Mouse (Mus musculus) heart, embryonic 11.5 days (tissue): ENCODE measurements around the gene Abcb11. TPM values are rescaled to one million over a fixed set of nuclear protein-coding genes. Genes with fewer than 3 reads are reported as not detected.
A peak's percentile ranks its signal among the peaks of the same experiment; 100 is the strongest.
"Not testable (repeated sequence)": the region's sequence is repeated elsewhere in the genome, so short reads cannot be mapped to it uniquely, and the experiment has no call there.

Experiments used
- ATAC-seq: fragments of 200-750 bp; cut with Nextera tagmentation; replicated peaks from 2 replicates; pipeline ENCODE4 v1.8.0; 2017; ENCODE audit warnings: moderate library complexity; ENCODE audit not compliant: insufficient number of reproducible peaks, low FRiP score, low TSS enrichment
- H3K27ac ChIP-seq: fragments of 300-500 bp; sonication (generic); 2 replicates; pipeline ENCODE4 v1.5.1; 2014; ENCODE audit warnings: mild to moderate bottlenecking, low read depth, low read length
- H3K27me3 ChIP-seq: fragments of 300-500 bp; sonication (generic); 2 replicates; pipeline ENCODE4 v1.6.1; 2014; ENCODE audit warnings: mild to moderate bottlenecking, low read length, mixed read lengths; ENCODE audit not compliant: control insufficient read depth, insufficient read depth
- H3K36me3 ChIP-seq: fragments of 300-500 bp; sonication (generic); 2 replicates; pipeline ENCODE4 v1.6.1; 2014; ENCODE audit warnings: mild to moderate bottlenecking, low read length, moderate library complexity, mixed read lengths; ENCODE audit not compliant: control insufficient read depth, insufficient read depth
- H3K4me1 ChIP-seq: fragments of 300-500 bp; sonication (generic); 2 replicates; pipeline ENCODE4 v1.6.1; 2014; ENCODE audit warnings: low read length; ENCODE audit not compliant: control insufficient read depth, insufficient read depth
- H3K4me2 ChIP-seq: fragments of 300-500 bp; sonication (generic); 2 replicates; pipeline ENCODE4 v1.6.1; 2014; ENCODE audit warnings: mild to moderate bottlenecking, moderate library complexity
- H3K4me3 ChIP-seq: fragments of 300-500 bp; sonication (generic); 2 replicates; pipeline ENCODE4 v1.5.1; 2014; ENCODE audit warnings: low read depth, low read length
- H3K9ac ChIP-seq: fragments of 300-500 bp; sonication (generic); 2 replicates; pipeline ENCODE4 v1.6.1; 2014; ENCODE audit warnings: mild to moderate bottlenecking, low read depth, low read length, moderate library complexity
- H3K9me3 ChIP-seq: fragments of 300-500 bp; sonication (generic); replicated peaks from 2 replicates; pipeline ENCODE4 v1.6.1; 2016; ENCODE audit warnings: low read length; ENCODE audit not compliant: control insufficient read depth
- whole genome bisulfite sequencing: fragments of 180-500 bp; shearing (Covaris S2); extraction: QIAGEN DNeasy Blood & Tissue Kit; methylation state at CpG from one replicate; pipeline ENCODE4 v1.1.7; 2014; ENCODE audit not compliant: insufficient replicate concordance; 5-methylcytosine and 5-hydroxymethylcytosine counted together
- polyA plus RNA-seq: library from polyadenylated mRNA; unstranded; fragments of >200 nt; fragmentation: Nextera tagmentation; extraction: Ambion mirVana; gene quantifications from 2 replicates; pipeline ENCODE4 v1.2.1, GENCODE M21; 2014

Abcb11 gene
- polyA plus RNA-seq, 1 experiment from 2014 or later, result not detected

DNA sequence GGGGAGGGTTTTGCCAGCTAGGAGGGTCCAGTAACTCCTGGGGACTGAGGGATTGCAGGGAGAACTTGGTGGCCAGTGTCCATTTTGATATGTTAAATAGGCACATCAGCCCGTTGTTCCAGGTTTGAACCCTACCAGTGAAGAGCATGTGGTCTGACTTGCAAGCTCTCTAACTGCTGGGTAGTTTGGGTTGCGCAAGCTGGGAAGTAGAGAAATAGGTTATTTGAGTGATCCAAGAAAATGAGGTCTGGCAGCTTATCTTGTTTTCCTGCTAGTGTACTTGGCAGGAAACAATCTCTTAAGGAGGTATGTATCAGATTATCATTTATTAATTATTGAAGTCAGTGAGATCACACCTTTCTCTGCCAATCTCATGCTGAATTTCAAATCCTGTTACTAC is 22.4 kb upstream of the Abcb11 start:
- no peaks in the 10 kb centered on the region for H3K27me3 ChIP-seq
- H3K4me3 ChIP-seq, result no peak overlapping the region
- H3K9ac ChIP-seq, result no peak overlapping the region
- H3K4me2 ChIP-seq, result no peak overlapping the region
- no peak for ATAC-seq
- H3K4me1 ChIP-seq, result no peaks in the 10 kb centered on the region
- 82% methylated on average over 2 of the region's 2 CpGs for WGBS
- H3K9me3 ChIP-seq, result no peaks in the 10 kb centered on the region
- no peak overlapping the region for H3K27ac ChIP-seq
- no peaks in the 10 kb centered on the region for H3K36me3 ChIP-seq

GRCm38 (mm10) chr2:69355402-69355801 is 13.0 kb upstream of the Abcb11 start:
- not testable (repeated sequence) for H3K9ac ChIP-seq, H3K27ac ChIP-seq, H3K4me3 ChIP-seq, H3K27me3 ChIP-seq, H3K4me2 ChIP-seq, H3K4me1 ChIP-seq, H3K9me3 ChIP-seq, H3K36me3 ChIP-seq
- ATAC-seq, result peak; percentile 100

- 86% methylated on average over 6 of the region's 6 CpGs for WGBS
- no peak overlapping the region for H3K4me3 ChIP-seq
- no peaks in the 10 kb centered on the region for H3K27me3 ChIP-seq
- no peaks in the 10 kb centered on the region for H3K36me3 ChIP-seq
- H3K27ac ChIP-seq, result no peak overlapping the region
- no peaks in the 10 kb centered on the region for H3K9me3 ChIP-seq
- ATAC-seq, result no peak
- H3K9ac ChIP-seq, result no peak overlapping the region
- H3K4me2 ChIP-seq, result no peak overlapping the region
- H3K4me1 ChIP-seq, result no peaks in the 10 kb centered on the region
Observed at GRCm38 (mm10) chr2:69341506-69341905, 910 bp downstream of the Abcb11 start.

DNA sequence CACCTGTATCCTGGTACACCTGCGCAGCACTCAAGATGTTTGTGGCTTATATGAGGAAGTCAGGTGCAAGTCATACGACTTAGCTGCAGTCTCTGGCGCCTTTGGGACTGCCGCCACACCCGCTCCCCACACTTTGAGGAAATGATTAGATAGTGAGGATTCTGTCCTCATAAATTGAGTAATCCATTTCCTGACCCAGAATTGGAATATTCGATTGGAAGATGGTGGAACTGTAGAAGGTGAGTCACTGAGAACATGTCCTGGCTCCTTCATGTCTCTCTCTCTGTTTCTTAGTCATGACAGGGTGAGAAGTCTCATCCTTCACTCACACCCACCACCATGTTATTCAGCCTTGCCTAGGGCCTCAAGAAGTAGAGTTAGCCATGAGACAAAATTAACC is 10.9 kb downstream of the Abcb11 start:
- not testable (repeated sequence) for H3K4me3 ChIP-seq, H3K9ac ChIP-seq, H3K9me3 ChIP-seq, H3K27ac ChIP-seq, H3K36me3 ChIP-seq, H3K27me3 ChIP-seq, H3K4me1 ChIP-seq, ATAC-seq, H3K4me2 ChIP-seq
- WGBS, result 72% methylated on average over 5 of the region's 6 CpGs

GRCm38 (mm10) chr2:69328509-69329163 is 13.8 kb downstream of the Abcb11 start:
- ATAC-seq, result no peak
- Histone ChIP-seq H3K9me3 (no peaks in the 10 kb centered on the region), H3K27me3 (no peaks in the 10 kb centered on the region), H3K4me3 (no peak overlapping the region), H3K4me2 (no peak overlapping the region), H3K36me3 (no peaks in the 10 kb centered on the region), H3K9ac (no peak overlapping the region), H3K4me1 (no peaks in the 10 kb centered on the region), H3K27ac (no peak overlapping the region)
- 73% methylated on average over 5 of the region's 5 CpGs for WGBS

DNA sequence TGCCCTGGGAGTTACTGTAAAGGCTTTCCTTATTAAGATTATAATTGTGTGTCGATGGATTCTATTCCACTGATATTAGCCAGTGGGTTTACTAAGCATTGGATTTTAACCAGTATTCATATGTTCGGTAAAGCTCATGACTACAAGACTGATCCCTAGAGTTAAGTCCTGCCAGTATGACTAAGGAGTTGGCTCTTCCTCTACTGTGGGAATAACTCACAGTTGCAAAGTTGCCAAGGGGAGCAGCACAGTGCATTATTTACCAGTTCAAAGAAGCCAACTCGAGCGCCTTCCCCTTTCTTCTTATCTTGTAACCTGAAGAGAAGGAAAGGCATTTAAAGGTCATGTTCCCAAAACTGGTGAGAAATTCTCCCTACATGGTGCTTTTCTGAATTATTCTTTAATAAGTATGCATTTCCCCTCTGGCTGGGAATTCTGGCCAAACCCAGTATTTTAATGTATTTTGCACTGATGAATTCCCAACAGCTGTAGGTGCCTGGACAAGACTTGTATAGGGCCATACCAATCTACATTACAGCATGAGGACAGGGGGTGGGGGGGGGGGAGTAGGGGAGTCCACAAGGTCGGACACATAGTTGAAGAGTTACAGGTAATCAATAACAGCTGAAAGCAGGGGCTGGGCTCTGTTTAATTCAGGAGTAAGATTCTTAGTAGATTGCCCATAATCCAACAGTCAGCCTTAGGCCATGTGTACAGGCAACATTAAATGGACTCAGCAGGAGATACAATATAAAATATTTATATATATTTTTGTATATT is 17.3 kb downstream of the Abcb11 start:
- no peaks in the 10 kb centered on the region for H3K27me3 ChIP-seq
- H3K36me3 ChIP-seq, result no peaks in the 10 kb centered on the region
- no peak overlapping the region for H3K4me2 ChIP-seq
- no peak overlapping the region for H3K9ac ChIP-seq
- 75% methylated on average over 5 of the region's 5 CpGs for WGBS
- H3K4me3 ChIP-seq, result no peak overlapping the region
- H3K4me1 ChIP-seq, result no peaks in the 10 kb centered on the region
- no peaks in the 10 kb centered on the region for H3K9me3 ChIP-seq
- ATAC-seq, result no peak
- no peak overlapping the region for H3K27ac ChIP-seq

- Histone ChIP-seq H3K27ac (no peak overlapping the region), H3K4me3 (no peak overlapping the region), H3K36me3 (no peaks in the 10 kb centered on the region), H3K4me2 (no peak overlapping the region), H3K9ac (no peak overlapping the region), H3K4me1 (no peaks in the 10 kb centered on the region), H3K9me3 (no peaks in the 10 kb centered on the region), H3K27me3 (no peaks in the 10 kb centered on the region)
- WGBS, result 73% methylated on average over 4 of the region's 4 CpGs
- no peak for ATAC-seq
Observed at GRCm38 (mm10) chr2:69323018-69323417, 19.4 kb downstream of the Abcb11 start.

GRCm38 (mm10) chr2:69321457-69321856 is 21.0 kb downstream of the Abcb11 start:
- WGBS, result 66% methylated on average over 5 of the region's 5 CpGs
- H3K27me3 ChIP-seq, result no peaks in the 10 kb centered on the region
- H3K27ac ChIP-seq, result no peak overlapping the region
- no peaks in the 10 kb centered on the region for H3K4me1 ChIP-seq
- H3K4me3 ChIP-seq, result no peak overlapping the region
- H3K9me3 ChIP-seq, result no peaks in the 10 kb centered on the region
- no peaks in the 10 kb centered on the region for H3K36me3 ChIP-seq
- H3K4me2 ChIP-seq, result no peak overlapping the region
- H3K9ac ChIP-seq, result no peak overlapping the region
- no peak for ATAC-seq

- no peak for ATAC-seq
- Histone ChIP-seq H3K4me3 (no peak overlapping the region), H3K9ac (no peak overlapping the region), H3K27me3 (no peaks in the 10 kb centered on the region), H3K27ac (no peak overlapping the region), H3K9me3 (no peaks in the 10 kb centered on the region), H3K36me3 (no peaks in the 10 kb centered on the region), H3K4me2 (no peak overlapping the region), H3K4me1 (no peaks in the 10 kb centered on the region)
- 80% methylated on average over 4 of the region's 4 CpGs for WGBS
Observed at GRCm38 (mm10) chr2:69311337-69311736, 31.1 kb downstream of the Abcb11 start.
